Mouse (Mus musculus): ENCODE measurements around the gene Runx3.
A peak's percentile ranks its signal among the peaks of the same experiment; 100 is the strongest.
"Not testable (repeated sequence)": the region's sequence is repeated elsewhere in the genome, so short reads cannot be mapped to it uniquely, and the experiment has no call there.

The Runx3 gene

DNA sequence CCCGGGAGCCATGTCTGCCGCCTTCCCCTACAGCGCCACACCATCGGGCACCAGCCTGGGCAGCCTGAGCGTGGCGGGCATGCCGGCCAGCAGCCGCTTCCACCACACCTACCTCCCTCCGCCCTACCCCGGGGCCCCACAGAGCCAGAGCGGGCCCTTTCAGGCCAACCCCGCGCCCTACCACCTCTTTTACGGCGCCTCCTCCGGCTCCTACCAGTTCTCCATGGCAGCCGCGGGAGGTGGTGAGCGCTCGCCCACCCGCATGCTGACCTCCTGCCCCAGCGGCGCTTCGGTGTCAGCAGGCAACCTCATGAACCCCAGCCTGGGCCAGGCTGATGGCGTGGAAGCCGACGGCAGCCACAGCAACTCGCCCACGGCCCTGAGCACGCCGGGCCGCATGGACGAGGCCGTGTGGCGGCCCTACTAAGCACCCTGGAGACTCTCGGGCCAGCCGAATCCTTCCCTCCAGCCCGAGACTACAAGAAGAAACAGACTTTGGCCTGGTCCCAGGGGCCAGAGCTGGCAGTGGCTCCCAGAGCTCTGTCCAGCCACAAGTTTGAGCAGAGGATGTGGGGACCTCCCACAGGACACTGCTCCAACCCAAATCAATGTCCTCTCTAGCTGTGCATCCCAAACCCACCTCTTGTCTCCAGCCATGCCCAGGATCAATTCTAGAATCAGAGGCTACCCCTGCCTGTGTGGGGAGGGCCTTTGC lies 55.1 kb downstream of the Runx3 start:
- no peak for DNase-seq

DNA sequence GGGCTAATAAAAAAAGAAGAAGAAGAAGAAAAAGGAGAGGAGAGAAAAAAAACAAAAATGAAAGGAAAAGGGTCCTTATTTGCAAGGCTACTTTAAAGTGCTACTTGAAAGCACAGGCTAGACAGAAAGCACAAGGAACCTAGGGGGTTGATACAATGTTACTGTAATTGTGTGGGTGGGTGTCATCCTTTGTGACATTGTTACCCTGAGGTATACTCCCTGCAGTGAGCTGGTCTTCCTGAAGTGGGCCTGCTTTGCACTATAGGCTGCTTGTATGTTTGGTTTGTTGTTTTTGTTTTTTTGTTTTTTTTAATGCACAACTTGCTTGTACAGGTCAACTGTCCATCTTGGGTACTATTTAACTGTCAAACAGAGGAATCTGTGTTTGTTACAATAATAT lies 57.1 kb downstream of the Runx3 start:
- DNase-seq: no peak

DNA sequence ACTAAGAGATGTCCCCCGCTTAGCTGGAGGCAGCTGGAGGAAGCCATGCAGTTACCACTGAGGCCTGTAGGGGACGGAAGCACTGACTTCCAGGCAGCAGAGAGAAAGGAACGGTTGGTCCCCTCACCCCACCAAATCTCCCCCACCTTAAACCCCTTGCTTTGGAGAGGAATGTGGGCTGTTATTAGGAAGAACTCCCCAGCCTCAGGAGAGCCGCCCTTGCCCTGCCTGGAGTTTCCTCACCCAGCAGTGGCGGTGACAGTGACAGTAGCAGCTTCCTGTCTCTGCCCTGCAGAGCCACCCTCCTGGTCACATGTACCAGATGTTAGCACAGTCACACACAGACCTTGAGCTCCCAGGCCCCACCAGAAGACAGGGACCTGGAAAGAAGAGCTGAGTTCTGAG lies 58.6 kb downstream of the Runx3 start:
- peak; percentile 51 for DNase-seq

DNA sequence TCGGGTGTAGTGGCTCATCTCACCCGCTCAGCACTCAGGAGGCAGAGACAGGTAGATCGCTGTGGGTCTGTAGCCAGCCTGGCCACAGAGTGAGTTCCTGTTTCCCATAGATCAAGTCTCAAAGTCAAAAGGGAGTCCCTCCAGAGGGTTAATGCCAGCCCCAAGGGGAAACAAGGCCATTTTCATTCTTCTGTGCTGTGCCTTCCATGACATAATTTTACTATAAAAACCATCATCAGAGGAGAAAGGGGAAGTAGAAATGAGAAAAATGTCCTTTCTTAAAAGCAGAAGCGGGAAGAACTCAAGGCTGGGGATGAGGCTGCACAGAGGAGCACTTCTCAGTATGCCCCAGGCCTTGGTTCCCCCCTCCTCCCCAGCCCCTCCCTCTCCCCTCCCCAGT lies 61.4 kb downstream of the Runx3 start:
- DNase-seq: no peak

DNA sequence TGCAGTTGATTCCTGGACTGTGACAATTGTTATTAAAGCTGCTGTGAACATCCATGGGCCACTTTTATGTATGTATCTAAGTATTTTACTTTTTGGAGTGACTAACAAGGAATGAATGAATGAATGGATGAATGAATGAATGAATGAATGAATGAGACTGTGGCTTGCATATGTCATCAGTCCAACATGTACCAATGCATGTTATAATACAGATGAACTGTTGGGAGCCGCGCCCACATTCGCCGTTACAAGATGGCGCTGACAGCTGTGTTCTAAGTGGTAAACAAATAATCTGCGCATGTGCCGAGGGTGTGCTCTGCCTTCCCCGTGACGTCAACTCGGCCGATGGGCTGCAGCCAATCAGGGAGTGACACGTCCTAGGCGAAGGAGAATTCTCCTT lies 63.8 kb downstream of the Runx3 start:
- DNase-seq: not testable (repeated sequence)

DNA sequence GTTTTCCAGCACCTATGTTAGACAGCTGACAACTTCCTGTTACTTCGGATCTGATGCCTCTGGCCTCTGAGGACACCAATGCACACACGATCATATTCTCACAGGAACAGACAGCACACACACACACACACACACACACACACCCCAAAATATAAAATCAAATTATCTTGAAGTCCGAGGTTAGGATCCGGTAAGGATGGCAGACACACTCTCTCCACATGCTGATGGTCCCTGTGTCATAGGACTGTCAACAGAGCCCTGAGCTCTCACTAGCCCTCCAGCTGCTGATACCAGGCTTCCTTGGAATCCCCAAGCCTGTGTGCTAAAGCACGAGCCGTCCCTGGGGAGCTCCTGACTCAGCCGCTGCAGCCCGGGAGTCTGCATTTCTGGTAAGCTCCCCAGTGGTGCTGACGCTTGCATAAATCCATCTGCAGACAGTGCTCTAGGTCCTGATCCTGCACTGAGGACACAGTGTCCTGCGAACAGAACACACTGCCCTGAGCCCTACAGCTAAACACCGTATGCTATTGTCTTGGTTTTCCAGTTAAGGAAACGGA lies 69.1 kb downstream of the Runx3 start:
- DNase-seq: no peak

DNA sequence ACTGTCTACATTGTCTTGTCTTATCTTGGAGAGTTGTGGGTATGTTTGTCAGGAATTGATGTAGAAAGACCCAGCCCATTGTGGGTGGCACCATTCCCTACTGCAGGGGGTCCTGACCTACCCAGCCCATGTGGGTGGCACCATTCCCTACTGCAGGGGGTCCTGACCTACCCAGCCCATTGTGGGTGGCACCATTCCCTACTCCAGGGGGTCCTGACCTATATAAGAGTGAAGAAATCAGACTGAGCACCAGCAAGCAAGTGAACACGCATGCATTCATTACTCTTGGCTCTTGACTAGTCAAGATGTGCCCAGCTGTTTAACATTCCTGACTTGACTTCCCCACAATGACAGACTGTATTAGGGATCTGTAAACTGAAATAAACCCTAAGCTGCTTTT lies 69.9 kb downstream of the Runx3 start:
- no peak for DNase-seq

DNA sequence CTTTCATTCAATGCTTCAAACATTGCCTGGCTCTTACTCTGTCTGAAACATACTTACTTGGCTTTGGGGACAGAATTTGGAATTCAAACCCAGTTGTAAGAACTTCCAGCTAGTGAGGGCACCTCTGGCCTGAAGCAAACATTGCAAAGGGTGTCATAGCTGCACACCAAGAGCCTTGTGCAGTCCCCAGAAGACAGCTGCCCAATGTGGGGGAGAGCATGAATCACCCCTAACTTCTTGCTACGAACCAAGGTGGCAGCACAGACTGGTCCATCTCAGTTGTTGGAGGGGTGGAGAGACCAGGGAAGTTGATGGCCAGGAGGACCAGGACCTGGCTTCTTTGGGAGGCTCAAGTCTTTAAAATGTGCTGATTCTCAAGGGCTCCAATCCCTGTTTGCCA lies 70.7 kb downstream of the Runx3 start:
- no peak for DNase-seq

DNA sequence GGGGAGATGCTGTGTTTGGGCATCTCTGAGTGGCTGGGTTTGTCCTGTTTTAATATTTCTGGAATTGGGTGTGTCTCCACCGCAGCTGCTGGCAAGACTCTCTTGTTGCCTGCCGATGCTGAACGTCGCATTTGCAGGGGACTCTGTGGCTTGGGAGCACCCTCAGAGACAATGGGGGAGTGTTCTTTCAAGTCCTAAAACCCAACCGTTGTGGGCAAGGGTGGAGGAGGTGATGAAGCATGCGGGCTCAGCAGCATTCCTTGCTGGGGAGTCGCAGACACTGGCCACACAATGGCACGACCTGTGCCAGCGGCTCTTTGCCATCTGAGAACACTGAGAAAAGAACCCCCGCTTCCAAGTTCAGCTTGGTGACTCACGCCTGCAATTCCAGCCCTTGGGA lies 71.2 kb downstream of the Runx3 start:
- DNase-seq: no peak

DNA sequence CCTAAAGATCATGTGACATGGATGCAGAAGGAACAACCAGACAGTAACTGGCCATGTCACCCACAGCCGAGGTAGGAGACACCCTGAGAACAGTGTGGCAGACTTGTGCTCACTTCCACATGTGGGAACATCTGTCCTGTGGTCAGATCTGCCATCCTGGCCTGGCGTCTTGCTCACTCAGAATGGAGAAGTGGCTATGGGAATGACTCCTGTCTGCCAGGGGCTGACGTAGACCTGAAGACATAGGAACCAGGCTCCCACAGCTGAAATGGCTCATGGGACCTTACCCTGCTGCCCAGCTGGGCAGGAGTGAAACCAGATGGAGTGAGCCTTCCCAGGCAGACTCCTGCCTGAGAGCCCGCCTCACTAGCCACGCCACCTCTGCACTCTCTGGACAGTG lies 72.4 kb downstream of the Runx3 start:
- DNase-seq: no peak

DNA sequence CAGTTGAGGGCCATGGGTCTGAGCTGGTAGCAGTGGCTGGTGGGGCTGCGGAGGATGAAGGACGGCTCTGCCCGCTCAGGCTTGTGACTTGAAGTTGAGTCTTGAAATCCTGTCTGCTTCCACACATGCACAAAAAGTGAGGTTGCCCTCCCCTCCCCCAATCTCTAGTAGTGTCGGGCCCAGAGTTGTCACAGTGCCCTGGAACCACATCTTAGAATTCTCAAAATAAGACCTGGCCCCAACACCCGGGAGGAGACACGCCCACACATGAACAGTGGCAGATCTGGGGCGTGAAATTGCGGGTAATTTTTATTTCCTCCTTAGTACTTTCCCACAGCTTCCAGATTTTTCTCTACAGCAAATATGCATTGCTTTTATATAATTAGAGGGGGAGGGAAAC lies 77.4 kb downstream of the Runx3 start:
- no peak for DNase-seq

DNA sequence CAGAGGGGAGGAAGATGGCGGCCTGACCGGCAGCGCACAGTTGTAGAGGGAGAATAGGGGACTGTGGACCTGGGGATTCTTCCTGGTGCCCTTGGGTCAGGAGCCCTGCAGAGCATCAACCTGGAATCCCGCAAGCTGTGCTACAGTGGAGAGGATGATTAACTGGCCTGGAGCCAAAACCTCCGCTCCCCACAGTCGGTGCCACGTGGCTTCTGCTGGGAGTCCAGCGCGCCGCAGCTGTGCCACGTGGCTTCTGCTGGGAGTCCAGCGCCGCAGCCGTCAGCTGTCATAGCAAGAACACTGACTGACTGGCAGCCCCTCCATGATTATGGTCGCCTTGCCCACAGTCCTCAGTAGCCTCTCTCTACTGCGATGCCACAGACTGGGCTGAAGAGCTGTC lies 81.3 kb downstream of the Runx3 start:
- no peak for DNase-seq

DNA sequence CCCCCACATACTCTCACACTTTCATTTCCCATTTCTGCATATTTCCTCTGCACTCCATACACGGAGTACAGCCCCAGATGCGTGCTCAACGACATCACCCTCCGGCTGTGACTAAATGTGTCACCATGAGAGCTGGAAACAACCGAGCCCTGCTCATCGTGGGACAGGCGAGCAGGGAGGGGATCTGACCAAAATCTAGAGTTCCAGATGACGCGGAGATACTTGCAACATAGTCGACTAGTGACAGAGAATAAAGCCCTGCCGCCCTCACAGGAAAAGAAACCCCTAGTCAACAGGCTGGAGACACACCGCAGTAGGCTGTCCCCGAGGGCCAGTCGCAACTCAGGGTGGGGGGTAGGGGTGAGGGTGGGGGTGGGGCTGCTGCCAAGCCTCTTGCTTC lies 82.8 kb downstream of the Runx3 start:
- no peak for DNase-seq

DNA sequence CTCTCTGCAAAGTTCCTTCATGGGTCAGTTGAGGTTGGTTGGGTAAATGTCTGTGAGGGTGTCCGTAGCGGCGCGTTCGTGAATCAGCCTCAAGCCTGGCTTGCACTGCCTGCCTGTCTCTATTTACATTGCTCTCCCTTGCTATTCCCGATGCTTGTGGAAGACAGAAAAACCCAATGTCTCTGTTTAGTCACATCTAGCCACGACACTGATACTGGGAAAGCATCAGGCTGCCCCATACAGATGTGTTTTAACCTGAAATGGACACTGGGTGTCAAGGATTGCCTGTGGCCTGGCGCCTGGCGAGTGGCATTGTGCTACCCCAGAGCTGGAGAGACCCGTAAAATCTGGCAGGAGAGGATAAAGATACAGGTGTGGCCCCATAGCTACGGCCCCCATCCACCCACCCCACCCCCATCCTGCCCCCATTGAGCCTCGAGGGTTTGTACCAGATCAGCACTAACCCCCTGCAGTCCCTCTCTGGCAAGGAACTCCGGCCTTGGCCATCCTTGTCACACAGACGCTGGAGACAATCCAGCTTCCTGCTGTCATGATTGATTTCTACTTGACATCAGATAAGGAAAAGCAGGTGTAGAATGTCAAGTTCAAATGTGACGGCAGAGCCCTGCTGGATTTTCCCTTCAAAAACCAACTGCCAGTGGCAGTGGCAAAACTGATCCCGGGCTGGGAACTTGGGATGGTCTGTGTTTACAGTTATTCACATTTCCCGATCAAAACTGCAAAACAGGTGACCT lies 83.5 kb downstream of the Runx3 start:
- DNase-seq: no peak

DNA sequence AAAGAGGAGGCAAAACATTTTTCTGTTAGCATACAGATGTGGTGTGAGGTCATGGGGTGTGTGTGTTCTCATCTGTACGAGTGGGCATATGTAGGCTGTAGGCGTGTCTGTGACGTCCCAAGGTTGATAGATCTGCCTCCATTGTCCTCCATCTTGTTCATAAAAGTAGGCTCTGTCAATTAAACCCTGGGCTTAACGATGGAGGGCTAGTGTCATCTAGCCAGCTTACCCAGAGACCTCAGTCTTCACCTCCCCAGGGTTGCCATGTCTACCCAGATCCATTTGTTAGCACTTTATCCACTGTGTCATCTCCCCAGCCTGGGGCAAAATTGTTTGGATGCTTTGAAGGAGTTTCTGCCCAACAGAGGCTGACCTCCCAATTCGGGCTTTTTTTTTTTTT lies 84.2 kb downstream of the Runx3 start:
- DNase-seq: no peak

DNA sequence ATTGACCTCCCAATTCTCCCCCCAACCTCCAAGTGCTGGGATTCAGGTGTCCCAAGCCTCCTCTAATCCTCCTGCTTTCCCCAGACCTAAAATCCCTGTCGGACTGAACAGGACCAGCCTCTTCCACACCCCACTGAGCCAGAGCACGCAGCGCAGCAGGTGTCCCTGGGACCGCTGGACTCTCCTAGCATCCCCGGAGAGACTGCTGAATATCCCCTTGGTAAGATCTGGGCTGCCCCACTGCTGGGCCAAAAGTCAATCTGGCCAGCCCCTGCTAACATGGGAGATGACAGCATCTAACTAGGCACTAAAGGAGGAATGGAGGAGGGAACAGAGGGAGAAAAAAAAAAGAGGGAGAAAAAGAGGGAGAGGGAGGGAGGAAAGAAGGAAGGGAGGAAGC lies 84.8 kb downstream of the Runx3 start:
- no peak for DNase-seq

DNA sequence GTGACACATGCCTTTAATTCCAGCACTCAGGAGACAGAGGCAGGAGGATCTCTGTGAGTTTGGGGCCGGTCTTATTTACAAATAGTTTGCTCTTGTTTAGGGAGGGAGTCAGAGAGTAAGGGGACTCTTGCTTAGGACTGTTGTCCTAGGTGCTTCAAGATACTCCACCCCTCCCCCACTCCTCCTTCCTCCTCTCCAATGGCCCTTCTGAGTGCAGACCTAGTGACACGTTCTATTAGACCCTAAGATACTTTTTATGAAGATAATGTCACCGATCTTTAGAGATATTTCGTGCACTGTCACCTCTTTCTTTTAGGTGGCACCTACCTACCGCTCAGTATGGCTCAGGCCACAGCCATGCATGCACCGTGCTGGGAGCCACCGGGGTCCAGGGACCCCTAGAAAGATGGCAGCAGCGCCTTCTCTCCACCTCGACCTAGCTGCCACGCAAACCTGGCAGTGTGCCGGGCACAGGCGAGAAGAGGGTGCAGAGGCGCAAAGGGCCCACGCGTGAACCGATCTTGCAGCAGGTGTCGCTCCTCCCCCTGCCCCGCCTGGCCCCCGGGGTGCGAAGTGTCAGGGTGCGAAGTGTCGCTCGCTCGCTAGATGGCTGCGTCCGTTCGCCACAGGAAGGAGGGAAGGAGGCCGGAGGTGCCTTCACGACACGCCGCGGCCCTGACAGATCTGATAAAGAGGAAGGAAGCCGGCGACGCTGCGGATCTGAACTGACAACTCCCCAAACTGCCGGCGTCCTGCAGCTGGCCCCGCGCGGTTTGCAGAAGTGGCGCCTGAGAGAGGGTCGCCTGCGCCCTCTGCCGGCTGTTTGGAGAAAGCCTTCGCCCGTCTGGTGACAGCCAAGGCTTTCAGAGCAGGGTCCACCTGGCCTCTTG lies 85.5 kb downstream of the Runx3 start:
- peak; percentile 86 for DNase-seq

DNA sequence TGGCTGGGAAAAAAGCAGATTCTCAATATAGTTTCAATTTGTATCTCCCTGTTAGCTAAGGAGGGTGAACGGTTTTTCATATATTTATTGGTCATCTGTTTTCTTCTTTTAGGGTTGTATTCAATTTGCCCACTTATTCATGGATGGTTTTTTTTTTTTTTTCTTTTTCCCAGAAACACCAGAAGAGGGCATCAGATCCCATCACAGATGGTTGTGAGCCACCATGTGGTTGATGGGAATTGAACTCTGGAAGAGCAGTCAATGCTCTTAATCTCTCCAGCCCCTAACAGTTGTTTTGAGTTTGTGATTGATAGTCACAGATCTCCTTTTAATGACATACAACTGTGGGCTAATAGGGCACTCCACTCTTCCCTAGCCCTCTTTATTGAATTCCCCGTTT lies 89.4 kb downstream of the Runx3 start:
- DNase-seq: no peak

DNA sequence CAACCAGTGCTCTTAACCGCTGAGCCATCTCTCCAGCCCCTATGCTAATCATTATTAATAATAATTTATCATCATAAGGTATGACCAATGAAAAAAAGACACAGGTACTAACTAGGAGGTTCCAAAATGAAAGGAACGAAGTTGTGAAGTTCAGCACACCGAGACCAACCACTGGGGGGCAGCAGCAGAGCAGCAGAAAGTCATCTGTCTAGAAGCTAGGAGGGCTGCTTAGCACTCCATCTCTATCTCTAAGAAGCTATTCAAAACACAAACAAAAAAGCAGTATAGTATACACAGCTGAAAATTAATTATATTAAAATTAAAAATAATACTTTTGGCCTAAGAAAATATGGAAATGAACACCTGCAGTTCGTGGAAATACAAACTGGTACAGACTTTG lies 99.2 kb downstream of the Runx3 start:
- DNase-seq: peak; percentile 92

DNA sequence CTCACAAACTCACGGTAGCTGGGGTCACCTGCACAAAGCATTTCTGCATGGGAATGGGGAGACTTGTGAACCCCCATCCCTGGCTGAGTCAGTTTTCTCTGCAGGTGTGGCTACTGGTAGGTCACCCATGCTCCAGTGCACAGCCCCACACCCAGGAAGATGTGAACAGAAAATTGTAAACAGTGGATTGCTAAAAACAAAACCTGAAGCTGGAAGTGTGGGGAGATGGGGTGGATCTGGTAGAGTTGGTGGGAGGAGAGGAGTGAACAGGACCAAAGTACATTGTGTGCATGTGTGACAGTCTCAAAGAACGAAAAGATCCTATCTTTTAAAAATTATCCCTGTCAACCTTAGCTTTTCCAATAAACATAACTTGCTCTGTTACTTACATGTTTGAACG lies 100.2 kb downstream of the Runx3 start:
- no peak for DNase-seq

DNA sequence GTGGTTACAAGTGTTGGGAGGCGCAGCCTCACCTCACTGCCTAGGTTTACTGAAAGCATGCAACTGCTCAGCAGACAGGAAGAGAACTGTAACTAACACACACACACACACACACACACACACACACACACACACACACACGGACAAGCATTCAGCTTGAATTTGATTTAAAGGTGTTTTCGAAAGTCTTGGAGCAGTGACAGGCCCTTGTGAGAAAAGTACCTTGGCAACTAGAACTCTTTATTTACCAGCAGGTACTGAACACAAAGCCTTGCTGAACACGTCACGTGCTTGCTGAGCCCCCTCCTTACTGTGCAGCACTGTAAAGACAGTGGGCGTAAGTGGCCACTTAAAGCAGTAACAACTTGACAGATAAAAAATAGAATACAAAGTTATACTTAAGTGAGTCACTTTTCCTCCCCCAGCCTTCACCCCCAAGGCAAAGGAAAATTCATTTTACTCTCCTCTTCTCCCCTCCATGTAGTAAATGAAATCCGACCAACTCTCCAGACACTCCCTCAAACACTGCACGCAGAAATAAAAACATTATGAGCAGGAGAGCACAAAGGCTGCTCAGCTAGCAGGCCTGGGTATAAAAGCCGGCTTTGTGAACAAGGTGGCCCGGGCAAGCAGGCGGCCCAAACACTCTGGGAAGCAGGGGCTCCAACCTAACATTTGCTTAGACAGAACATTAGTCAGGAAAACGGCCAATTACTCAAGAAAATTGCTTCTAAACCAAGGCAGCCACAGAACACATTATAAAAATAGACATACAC lies 101.4 kb downstream of the Runx3 start:
- DNase-seq: no peak

DNA sequence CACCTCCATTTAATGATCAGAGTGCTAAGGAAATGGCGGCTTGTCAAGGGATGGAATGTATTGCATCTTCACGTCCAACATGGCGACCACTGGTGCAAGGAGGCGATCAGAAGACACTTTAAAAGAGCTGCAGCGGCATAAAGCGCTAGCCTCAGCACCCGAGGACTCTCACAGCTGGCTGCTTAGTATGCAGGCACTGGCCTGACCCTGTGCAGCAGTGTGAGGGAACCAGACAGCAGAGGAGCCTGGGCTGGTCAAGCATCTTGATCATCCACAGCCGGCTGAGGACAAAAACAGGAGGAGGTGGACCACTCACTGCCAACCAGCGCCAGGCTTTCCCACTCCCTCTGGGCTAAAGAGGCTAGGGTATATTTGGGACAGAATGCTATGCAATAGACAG lies 103.4 kb downstream of the Runx3 start:
- DNase-seq: no peak

Measured in right cerebral cortex, postnatal 4 days (tissue).